In the genomic region with DNA sequence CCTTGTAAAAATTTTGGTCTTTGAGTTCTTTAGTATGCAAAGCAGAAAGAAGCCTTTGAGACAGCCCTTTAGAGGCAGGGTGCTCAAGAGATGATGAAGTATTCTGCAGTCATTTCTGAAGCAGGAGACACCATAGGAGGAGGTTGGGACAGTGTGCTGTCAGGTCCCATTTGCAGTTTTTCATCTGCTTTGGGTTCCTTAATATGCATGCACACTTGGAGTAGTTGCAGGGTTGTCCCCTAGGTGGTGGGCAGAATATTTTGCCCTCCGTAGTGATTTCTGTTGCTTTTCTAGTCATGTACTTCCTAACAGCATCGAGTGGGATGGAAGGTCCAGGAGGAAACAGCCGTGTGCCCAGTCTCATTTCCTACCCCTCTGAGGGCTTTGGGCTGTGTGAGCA, we compare ENCODE assay signal across 8 mouse cellular contexts.
DNase-seq lines count a peak whose midpoint lies in the region; ATAC-seq lines count a peak whose summit lies in the region.

No protein-coding gene starts in this region.

- H3K36me3 ChIP-seq in embryonic facial prominence, embryonic 14.5 days (ENCODE audit: control insufficient read depth, insufficient read depth, low read length): no peaks in the 10 kb centered on the region
- no peaks in the 10 kb centered on the region for H3K36me3 ChIP-seq in intestine, embryonic 16.5 days (ENCODE audit: control insufficient read depth, insufficient read depth, low read length)
- H3K36me3 ChIP-seq in neural tube, embryonic 13.5 days: no peaks in the 10 kb centered on the region

- H3K4me2 ChIP-seq in embryonic facial prominence, embryonic 14.5 days (ENCODE audit: low read depth, low read length): peak overlapping the region; percentile 83
- peak overlapping the region; percentile 11 for H3K4me2 ChIP-seq in intestine, embryonic 16.5 days (ENCODE audit: low read depth, low read length)
- H3K4me2 ChIP-seq in neural tube, embryonic 13.5 days: peak overlapping the region; percentile 68

- intact Hi-C loops in left cerebral cortex, postnatal 4 days (cut with DNase I): no loop called here

- H3K4me1 ChIP-seq in embryonic facial prominence, embryonic 14.5 days (ENCODE audit: control insufficient read depth, insufficient read depth, low read length): peaks cover 30% of the 10 kb centered on the region
- peaks cover 26% of the 10 kb centered on the region for H3K4me1 ChIP-seq in intestine, embryonic 16.5 days (ENCODE audit: control insufficient read depth, insufficient read depth, low read length)
- peaks cover 37% of the 10 kb centered on the region for H3K4me1 ChIP-seq in neural tube, embryonic 13.5 days (replicated peaks)

- H3K4me3 ChIP-seq in embryonic facial prominence, embryonic 14.5 days (ENCODE audit: low read depth, low read length): peak overlapping the region; percentile 10
- H3K4me3 ChIP-seq in intestine, embryonic 16.5 days (ENCODE audit: low read length): no peak overlapping the region
- no peak overlapping the region for H3K4me3 ChIP-seq in neural tube, embryonic 13.5 days

- no peak overlapping the region for H3K27ac ChIP-seq in embryonic facial prominence, embryonic 14.5 days (replicated peaks; ENCODE audit: low read depth, low read length)
- H3K27ac ChIP-seq in intestine, embryonic 16.5 days (ENCODE audit: low read length): no peak overlapping the region
- H3K27ac ChIP-seq in neural tube, embryonic 13.5 days (replicated peaks): no peak overlapping the region

- H3K27me3 ChIP-seq in embryonic facial prominence, embryonic 14.5 days (replicated peaks; ENCODE audit: control insufficient read depth, insufficient read depth, low read length): no peaks in the 10 kb centered on the region
- H3K27me3 ChIP-seq in intestine, embryonic 16.5 days (replicated peaks; ENCODE audit: control insufficient read depth, insufficient read depth, low read length): no peaks in the 10 kb centered on the region
- H3K27me3 ChIP-seq in neural tube, embryonic 13.5 days: no peaks in the 10 kb centered on the region

- DNase-seq in left cerebral cortex, postnatal 4 days: peak; percentile 10
- no peak for DNase-seq in left cerebral cortex, adult 18-20 months (ENCODE audit: low spot score in 2 of 2)
- no peak for DNase-seq in embryonic facial prominence, embryonic 14.5 days (ENCODE audit: low spot score)
- no peak for DNase-seq in layer of hippocampus, postnatal 36 days
- no peak for DNase-seq in adrenal gland, adult 8-10 months
- no peak for DNase-seq in gastrocnemius, postnatal 25 days

- H3K9ac ChIP-seq in embryonic facial prominence, embryonic 14.5 days (ENCODE audit: low read depth, low read length): no peak overlapping the region
- H3K9ac ChIP-seq in intestine, embryonic 16.5 days (ENCODE audit: low read depth, low read length): no peak overlapping the region
- no peak overlapping the region for H3K9ac ChIP-seq in neural tube, embryonic 13.5 days

- 49% methylated on average over 3 of the region's 3 CpGs for WGBS in embryonic facial prominence, embryonic 14.5 days
- 51% methylated on average over 3 of the region's 3 CpGs for WGBS in intestine, embryonic 16.5 days
- 72% methylated on average over 3 of the region's 3 CpGs for WGBS in neural tube, embryonic 13.5 days

- no peaks in the 10 kb centered on the region for H3K9me3 ChIP-seq in embryonic facial prominence, embryonic 14.5 days (ENCODE audit: control insufficient read depth, low read length)
- no peaks in the 10 kb centered on the region for H3K9me3 ChIP-seq in intestine, embryonic 16.5 days (ENCODE audit: control insufficient read depth, low read length)
- H3K9me3 ChIP-seq in neural tube, embryonic 13.5 days: no peaks in the 10 kb centered on the region

- no peak for ATAC-seq in embryonic facial prominence, embryonic 14.5 days (ENCODE audit: low read depth)
- ATAC-seq in intestine, embryonic 16.5 days: no peak
- ATAC-seq in neural tube, embryonic 13.5 days (ENCODE audit: low read depth): no peak

Comparison
In these comparisons a context has a peak if more than half of its experiments do, and no peak if none do; other contexts are left out.
1. H3K4me2 ChIP-seq: peak in every context shown above with its lines; median percentile 83 in embryonic facial prominence, embryonic 14.5 days; 68 in neural tube, embryonic 13.5 days; 11 in intestine, embryonic 16.5 days.